Mouse (Mus musculus): ENCODE results near the gene Olfr819. TPM values are rescaled to one million over a fixed set of nuclear protein-coding genes. Genes with fewer than 3 reads are reported as not detected.

The Olfr819 gene
- polyA plus RNA-seq, 1 experiment from 2014 or later, result not detected

DNA sequence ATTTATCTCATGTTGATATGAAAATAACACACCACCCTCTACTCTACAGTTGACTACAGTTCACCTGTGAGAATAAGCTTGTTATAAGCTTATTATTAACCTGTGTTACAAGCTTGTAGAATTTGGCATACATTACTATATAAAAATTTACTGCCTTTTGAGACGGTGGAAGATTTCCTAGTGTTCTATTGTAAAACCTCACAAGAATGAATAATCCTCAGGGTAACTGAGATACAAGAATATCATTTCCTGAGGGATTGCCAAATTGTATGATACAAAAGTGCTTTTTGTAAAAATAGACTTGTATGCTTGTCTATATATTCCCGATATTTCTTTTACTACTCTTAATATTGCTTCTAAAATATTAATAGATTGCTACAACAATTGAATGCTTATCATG, 18.1 kb downstream of the Olfr819 start, which contains the start of gene Olfr818:
Gene Olfr818, minus strand, starts transcription at position 101 of the 400 bp plus-strand sequence.
- no peak within 1 kb of the TSS for H3K9ac ChIP-seq (replicated peaks; ENCODE audit: low read depth, low read length)
- H3K27me3 ChIP-seq (ENCODE audit: control insufficient read depth, insufficient read depth, low read length), result no peaks in the 10 kb centered on the region
- ATAC-seq (ENCODE audit: low read depth), result no peak
- H3K27ac ChIP-seq (ENCODE audit: low read depth, low read length), result no peak within 1 kb of the TSS
- H3K9me3 ChIP-seq (ENCODE audit: control insufficient read depth, low read length), result no peaks in the 10 kb centered on the region
- 90% methylated on average over 2 of the region's 2 CpGs for whole genome bisulfite sequencing
- no peaks in the 10 kb centered on the region for H3K36me3 ChIP-seq (ENCODE audit: control insufficient read depth, insufficient read depth, low read length)
- no peak within 1 kb of the TSS for H3K4me3 ChIP-seq (ENCODE audit: low read depth, low read length)
- H3K4me1 ChIP-seq (ENCODE audit: control insufficient read depth, insufficient read depth, low read length), result no peaks in the 10 kb centered on the region
- no peak within 1 kb of the TSS for H3K4me2 ChIP-seq (ENCODE audit: low read depth, low read length)

GRCm38 (mm10) chr10:129915497-129915896, 51.6 kb downstream of the Olfr819 start, which contains the start of gene Olfr816:
Gene Olfr816 (minus strand): TSS chr10:129915597.
- no peaks in the 10 kb centered on the region for H3K36me3 ChIP-seq (ENCODE audit: control insufficient read depth, insufficient read depth, low read length)
- no peak within 1 kb of the TSS for H3K4me3 ChIP-seq (ENCODE audit: low read depth, low read length)
- ATAC-seq (ENCODE audit: low read depth), result no peak
- H3K9me3 ChIP-seq (ENCODE audit: control insufficient read depth, low read length), result no peaks in the 10 kb centered on the region
- H3K4me1 ChIP-seq (ENCODE audit: control insufficient read depth, insufficient read depth, low read length), result no peaks in the 10 kb centered on the region
- no peaks in the 10 kb centered on the region for H3K27me3 ChIP-seq (ENCODE audit: control insufficient read depth, insufficient read depth, low read length)
- no peak within 1 kb of the TSS for H3K9ac ChIP-seq (replicated peaks; ENCODE audit: low read depth, low read length)
- no peak within 1 kb of the TSS for H3K27ac ChIP-seq (ENCODE audit: low read depth, low read length)
- WGBS, result 72% methylated on average over 1 of the region's 1 CpGs
- no peak within 1 kb of the TSS for H3K4me2 ChIP-seq (ENCODE audit: low read depth, low read length)

Other genes starting within 250 kb of the Olfr819 start
- gene Olfr805, start 237.9 kb downstream of the Olfr819 start, polyA plus RNA-seq (2014; fragmentation: Nextera tagmentation; extraction: Ambion mirVana), result not detected in 2 replicates
- not detected in 2 replicates for gene Olfr806, start 225.3 kb downstream of the Olfr819 start, polyA plus RNA-seq (2014; fragmentation: Nextera tagmentation; extraction: Ambion mirVana)
- not detected in 2 replicates for gene Olfr807, start 209.5 kb downstream of the Olfr819 start, polyA plus RNA-seq (2014; fragmentation: Nextera tagmentation; extraction: Ambion mirVana)
- not detected in 2 replicates for gene Olfr808, start 201.8 kb downstream of the Olfr819 start, polyA plus RNA-seq (2014; fragmentation: Nextera tagmentation; extraction: Ambion mirVana)
- gene Olfr809, start 192.6 kb downstream of the Olfr819 start, polyA plus RNA-seq (2014; fragmentation: Nextera tagmentation; extraction: Ambion mirVana), result not detected in 2 replicates
- gene Olfr810, start 172.3 kb downstream of the Olfr819 start, polyA plus RNA-seq (2014; fragmentation: Nextera tagmentation; extraction: Ambion mirVana), result not detected in 2 replicates
- gene Olfr811, start 162.9 kb downstream of the Olfr819 start, polyA plus RNA-seq (2014; fragmentation: Nextera tagmentation; extraction: Ambion mirVana), result not detected in 2 replicates
- not detected in 2 replicates for gene Olfr812, start 121.2 kb downstream of the Olfr819 start, polyA plus RNA-seq (2014; fragmentation: Nextera tagmentation; extraction: Ambion mirVana)
- not detected in 2 replicates for gene Olfr813, start 111.9 kb downstream of the Olfr819 start, polyA plus RNA-seq (2014; fragmentation: Nextera tagmentation; extraction: Ambion mirVana)
- not detected in 2 replicates for gene Olfr814, start 87.4 kb downstream of the Olfr819 start, polyA plus RNA-seq (2014; fragmentation: Nextera tagmentation; extraction: Ambion mirVana)
- not detected in 2 replicates for gene Olfr815, start 61.4 kb downstream of the Olfr819 start, polyA plus RNA-seq (2014; fragmentation: Nextera tagmentation; extraction: Ambion mirVana)
- gene Olfr816, start 51.7 kb downstream of the Olfr819 start, polyA plus RNA-seq (2014; fragmentation: Nextera tagmentation; extraction: Ambion mirVana), result not detected in 2 replicates
- gene Olfr818, start 18.2 kb downstream of the Olfr819 start, polyA plus RNA-seq (2014; fragmentation: Nextera tagmentation; extraction: Ambion mirVana), result not detected in 2 replicates
- gene Olfr247, start 8.9 kb upstream of the Olfr819 start, polyA plus RNA-seq (2014; fragmentation: Nextera tagmentation; extraction: Ambion mirVana), result not detected in 2 replicates
- not detected in 2 replicates for gene Gm10310, start 17.8 kb upstream of the Olfr819 start, polyA plus RNA-seq (2014; fragmentation: Nextera tagmentation; extraction: Ambion mirVana)
- not detected in 2 replicates for gene Olfr820, start 45.4 kb upstream of the Olfr819 start, polyA plus RNA-seq (2014; fragmentation: Nextera tagmentation; extraction: Ambion mirVana)
- gene Olfr821, start 63.1 kb upstream of the Olfr819 start, polyA plus RNA-seq (2014; fragmentation: Nextera tagmentation; extraction: Ambion mirVana), result not detected in 2 replicates
- not detected in 2 replicates for gene Olfr822, start 103.9 kb upstream of the Olfr819 start, polyA plus RNA-seq (2014; fragmentation: Nextera tagmentation; extraction: Ambion mirVana)
- gene Olfr823, start 148.1 kb upstream of the Olfr819 start, polyA plus RNA-seq (2014; fragmentation: Nextera tagmentation; extraction: Ambion mirVana), result not detected in 2 replicates
- not detected in 2 replicates for gene Olfr824, start 162.7 kb upstream of the Olfr819 start, polyA plus RNA-seq (2014; fragmentation: Nextera tagmentation; extraction: Ambion mirVana)
- gene Olfr825, start 199.5 kb upstream of the Olfr819 start, polyA plus RNA-seq (2014; fragmentation: Nextera tagmentation; extraction: Ambion mirVana), result not detected in 2 replicates
- not detected in 2 replicates for gene Olfr826, start 216.9 kb upstream of the Olfr819 start, polyA plus RNA-seq (2014; fragmentation: Nextera tagmentation; extraction: Ambion mirVana)
- not detected in 2 replicates for gene Olfr827, start 247.1 kb upstream of the Olfr819 start, polyA plus RNA-seq (2014; fragmentation: Nextera tagmentation; extraction: Ambion mirVana)